In the genomic region with DNA sequence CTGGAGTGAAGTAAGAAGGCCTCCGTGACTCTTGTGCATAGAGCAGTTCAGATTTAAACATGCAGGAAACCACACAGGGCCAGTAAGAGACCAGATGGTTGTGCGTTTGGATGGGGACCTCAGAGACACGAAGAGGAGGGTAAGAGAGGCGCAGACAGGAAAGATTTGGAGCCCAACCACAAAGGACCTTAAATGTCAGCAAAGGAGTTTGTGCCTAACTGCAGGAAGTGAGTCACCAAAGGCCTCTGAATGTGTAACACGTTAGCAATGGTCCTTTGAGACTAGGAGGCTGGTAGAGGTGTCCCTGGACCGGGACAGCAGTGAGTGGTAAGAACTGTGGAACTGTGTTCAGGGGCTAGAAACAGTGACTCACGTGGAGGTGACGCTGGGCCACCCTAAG, we compare ENCODE assay signal across 16 mouse cellular contexts. TPM values are rescaled to one million over a fixed set of nuclear protein-coding genes. Genes with fewer than 3 reads are reported as not detected.
DNase-seq lines count a peak whose midpoint lies in the region; ATAC-seq and TF ChIP-seq lines count a peak whose summit lies in the region.
"Had no signal": no experiment of that assay in that cellular context is flagged by ENCODE, and none has a peak within 500 bp of the region (broad histone marks: within the 10 kb centered on the region; RNA-seq: fewer than 3 reads in every experiment).

No protein-coding gene starts in this region.

- peaks cover 50% of the 10 kb centered on the region for H3K27me3 ChIP-seq in midbrain, embryonic 10.5 days (ENCODE audit: low read depth, poor library complexity, severe bottlenecking)
- H3K27me3 ChIP-seq in midbrain, postnatal 0 days (ENCODE audit: insufficient read depth, low read length): no peaks in the 10 kb centered on the region

- no peak overlapping the region for H3K4me2 ChIP-seq in midbrain, postnatal 0 days (ENCODE audit: low read depth, low read length, poor library complexity, severe bottlenecking)
- H3K4me2 ChIP-seq: heart, embryonic 15.5 days had no signal

- ATAC-seq in midbrain, postnatal 0 days (ENCODE audit: low FRiP score): no peak
- peak; percentile 40 for ATAC-seq in megakaryocyte progenitor cell, adult 5-6 weeks (replicated peaks; ENCODE audit: poor library complexity)
- ATAC-seq: hindbrain, postnatal 0 days; midbrain, embryonic 16.5 days had no signal

- no peak for DNase-seq in midbrain, embryonic 10.5 days (ENCODE audit: low spot score)
- DNase-seq in midbrain, postnatal 0 days (ENCODE audit: low spot score): no peak
- peak; percentile 30 for DNase-seq in adrenal gland, postnatal 10 days
- peak; percentile 47 for DNase-seq in thymus, postnatal 4 days
- no peak for DNase-seq in cerebellum, adult 8-10 months
- no peak for DNase-seq in kidney, postnatal 4 days
- no peak for DNase-seq in kidney, adult 11 months
- DNase-seq: gastrocnemius, postnatal 14 days; kidney, postnatal 25 days; lung, postnatal 10 days; spleen, adult 18-20 months had no signal

- H3K4me1 ChIP-seq in midbrain, embryonic 10.5 days: peaks cover 49% of the 10 kb centered on the region
- peaks cover 5% of the 10 kb centered on the region for H3K4me1 ChIP-seq in midbrain, postnatal 0 days (ENCODE audit: insufficient read depth, low read length)

- no peak overlapping the region for H3K4me3 ChIP-seq in midbrain, embryonic 10.5 days
- no peak overlapping the region for H3K4me3 ChIP-seq in midbrain, postnatal 0 days (ENCODE audit: low read depth, low read length)
- H3K4me3 ChIP-seq: heart, embryonic 15.5 days had no signal

- H3K27ac ChIP-seq in midbrain, embryonic 10.5 days (replicated peaks): 0 out of 2 replicates have a peak overlapping the region, but pooled peaks have one; percentile 38
- no peak overlapping the region for H3K27ac ChIP-seq in midbrain, postnatal 0 days (ENCODE audit: low read depth, low read length)
- H3K27ac ChIP-seq: heart, embryonic 15.5 days; hindbrain, postnatal 0 days had no signal

- no peaks in the 10 kb centered on the region for H3K36me3 ChIP-seq in midbrain, embryonic 10.5 days
- H3K36me3 ChIP-seq in midbrain, postnatal 0 days (ENCODE audit: insufficient read depth, low read length): no peaks in the 10 kb centered on the region; the same call in 1 of the 2 replicates
- H3K36me3 ChIP-seq: heart, embryonic 15.5 days had no signal

- H3K9ac ChIP-seq in midbrain, postnatal 0 days (replicated peaks; ENCODE audit: low read length, poor library complexity, severe bottlenecking): no peak overlapping the region
- H3K9ac ChIP-seq: heart, embryonic 15.5 days had no signal

- no peaks in the 10 kb centered on the region for H3K9me3 ChIP-seq in midbrain, embryonic 10.5 days (replicated peaks)
- no peaks in the 10 kb centered on the region for H3K9me3 ChIP-seq in midbrain, postnatal 0 days (ENCODE audit: low read length)
- H3K9me3 ChIP-seq: heart, embryonic 15.5 days had no signal

- TF ChIP-seq CTCF in midbrain, postnatal 0 days (IDR thresholded peaks at IDR 0.05): no peak

- 86% methylated on average over 8 of the region's 8 CpGs for WGBS in midbrain, embryonic 10.5 days
- WGBS in midbrain, postnatal 0 days: 80% methylated on average over 8 of the region's 8 CpGs

RNA-seq across cellular contexts. Expression of a gene that starts 5.5 kb away (rescaled TPM):
- polyA plus RNA-seq in midbrain, embryonic 10.5 days (2016; fragmentation: Nextera tagmentation; extraction: Ambion mirVana): 18.6 and 29.8 TPM in 2 replicates
- total RNA-seq in midbrain, postnatal 0 days (2014; rRNA removed): 35.6 and 47.4 TPM in 2 replicates
- polyA plus RNA-seq in midbrain, postnatal 0 days (2015; fragmentation: Nextera tagmentation; extraction: Ambion mirVana): 33.0 and 34.0 TPM in 2 replicates
- total RNA-seq in adrenal gland, postnatal 10 days (2021): under 1 TPM; 0.39 to 0.87 TPM
- 0.29 and 0.62 TPM in 2 replicates for total RNA-seq in megakaryocyte progenitor cell, adult 5-6 weeks (2015)
- 2.2 TPM in 1 of 2 replicates, not detected in the other for total RNA-seq in megakaryocyte progenitor cell, adult 5-6 weeks (2017)
- total RNA-seq: gastrocnemius, postnatal 14 days; liver, adult 2 months had no signal

RNA-seq across cellular contexts. Expression of a gene that starts 17.5 kb away (rescaled TPM):
- 25.1 and 26.0 TPM in 2 replicates for polyA plus RNA-seq in midbrain, embryonic 10.5 days (2016; fragmentation: Nextera tagmentation; extraction: Ambion mirVana)
- total RNA-seq in midbrain, postnatal 0 days (2014; rRNA removed): 40.2 and 42.1 TPM in 2 replicates
- polyA plus RNA-seq in midbrain, postnatal 0 days (2015; fragmentation: Nextera tagmentation; extraction: Ambion mirVana): 29.7 and 31.9 TPM in 2 replicates
- total RNA-seq in adrenal gland, postnatal 10 days (2021): 10 to 100 TPM; 71.9 to 89.4 TPM
- 23.5 and 25.0 TPM in 2 replicates for total RNA-seq in megakaryocyte progenitor cell, adult 5-6 weeks (2015)
- total RNA-seq in megakaryocyte progenitor cell, adult 5-6 weeks (2017): 27.4 and 37.2 TPM in 2 replicates

RNA-seq across cellular contexts. Expression of a gene that starts 35.9 kb away (rescaled TPM):
- polyA plus RNA-seq in midbrain, embryonic 10.5 days (2016; fragmentation: Nextera tagmentation; extraction: Ambion mirVana): 148 and 155 TPM in 2 replicates
- 79.6 and 92.9 TPM in 2 replicates for total RNA-seq in midbrain, postnatal 0 days (2014; rRNA removed)
- 83.4 and 85.2 TPM in 2 replicates for polyA plus RNA-seq in midbrain, postnatal 0 days (2015; fragmentation: Nextera tagmentation; extraction: Ambion mirVana)
- 10 to 100 TPM; 41.1 to 42.1 TPM for total RNA-seq in adrenal gland, postnatal 10 days (2021)
- total RNA-seq in megakaryocyte progenitor cell, adult 5-6 weeks (2015): 57.3 and 76.3 TPM in 2 replicates
- 62.1 and 66.6 TPM in 2 replicates for total RNA-seq in megakaryocyte progenitor cell, adult 5-6 weeks (2017)

RNA-seq across cellular contexts. Expression of a gene that starts 50.0 kb away (rescaled TPM):
- polyA plus RNA-seq in midbrain, embryonic 10.5 days (2016; fragmentation: Nextera tagmentation; extraction: Ambion mirVana): 56.0 and 70.5 TPM in 2 replicates
- total RNA-seq in midbrain, postnatal 0 days (2014; rRNA removed): 46.4 and 48.9 TPM in 2 replicates
- polyA plus RNA-seq in midbrain, postnatal 0 days (2015; fragmentation: Nextera tagmentation; extraction: Ambion mirVana): 40.6 and 41.8 TPM in 2 replicates
- 100 to 1,000 TPM; 127 to 128 TPM for total RNA-seq in adrenal gland, postnatal 10 days (2021)
- total RNA-seq in megakaryocyte progenitor cell, adult 5-6 weeks (2015): 2.1 and 4.5 TPM in 2 replicates
- 3.0 and 4.1 TPM in 2 replicates for total RNA-seq in megakaryocyte progenitor cell, adult 5-6 weeks (2017)

RNA-seq across cellular contexts. Expression of a gene that starts 54.7 kb away (rescaled TPM):
- 205 and 211 TPM in 2 replicates for polyA plus RNA-seq in midbrain, embryonic 10.5 days (2016; fragmentation: Nextera tagmentation; extraction: Ambion mirVana)
- total RNA-seq in midbrain, postnatal 0 days (2014; rRNA removed): 98.6 and 104 TPM in 2 replicates
- 296 and 303 TPM in 2 replicates for polyA plus RNA-seq in midbrain, postnatal 0 days (2015; fragmentation: Nextera tagmentation; extraction: Ambion mirVana)
- total RNA-seq in adrenal gland, postnatal 10 days (2021): 100 to 1,000 TPM; 204 to 212 TPM
- 118 and 124 TPM in 2 replicates for total RNA-seq in megakaryocyte progenitor cell, adult 5-6 weeks (2015)
- 75.1 and 86.7 TPM in 2 replicates for total RNA-seq in megakaryocyte progenitor cell, adult 5-6 weeks (2017)

Comparison
In these comparisons a context has a peak if more than half of its experiments do, and no peak if none do; other contexts are left out.
1. DNase-seq: peak in adrenal gland, postnatal 10 days (single experiment) and thymus, postnatal 4 days (single experiment); none in midbrain, embryonic 10.5 days (single experiment), midbrain, postnatal 0 days (single experiment), cerebellum, adult 8-10 months (single experiment), kidney, postnatal 4 days (0 of 2) and kidney, adult 11 months (single experiment).
2. RNA of a gene that starts 5.5 kb away (total RNA-seq): 35.6 to 47.4 TPM in midbrain, postnatal 0 days; 0.39 to 0.87 TPM in adrenal gland, postnatal 10 days and 0.29 to 2.2 TPM in megakaryocyte progenitor cell, adult 5-6 weeks; every median in the first group is over 10 times any median in the second.